Mouse (Mus musculus) fibroblast of lung, adult 2 months (primary cell): ENCODE results near the gene Smg6.

Source experiments
- DNase-seq: peaks from one replicate; pipeline ENCODE4 v3.0.0-alpha.2; 2011; ENCODE audit warnings: low read depth

The Smg6 gene

GRCm38 (mm10) chr11:75047736-75048407 is 122.2 kb downstream of the Smg6 start:
- DNase-seq = no peak

- no peak for DNase-seq
These were observed 123.5 kb downstream of the Smg6 start for GRCm38 (mm10) chr11:75049146-75049545.

- DNase-seq = no peak
These were observed 124.2 kb downstream of the Smg6 start for GRCm38 (mm10) chr11:75049807-75050206.

GRCm38 (mm10) chr11:75051239-75051638 is 125.6 kb downstream of the Smg6 start:
- no peak for DNase-seq

- DNase-seq = peak; percentile 16
These were observed 126.3 kb downstream of the Smg6 start for GRCm38 (mm10) chr11:75051712-75052550.

- peak; percentile 53 for DNase-seq
These were observed 127.4 kb downstream of the Smg6 start for GRCm38 (mm10) chr11:75053020-75053419.

- no peak for DNase-seq
These were observed 128.1 kb downstream of the Smg6 start for GRCm38 (mm10) chr11:75053722-75054121.

GRCm38 (mm10) chr11:75054184-75054877 is 128.7 kb downstream of the Smg6 start:
- peak; percentile 60 for DNase-seq

GRCm38 (mm10) chr11:75054878-75055214 is 129.2 kb downstream of the Smg6 start:
- DNase-seq = no peak

GRCm38 (mm10) chr11:75062650-75063049 is 137.0 kb downstream of the Smg6 start:
- DNase-seq = no peak

GRCm38 (mm10) chr11:75064266-75064665 is 138.6 kb downstream of the Smg6 start:
- DNase-seq = no peak

- no peak for DNase-seq
These were observed 145.7 kb downstream of the Smg6 start for GRCm38 (mm10) chr11:75071352-75071751.

GRCm38 (mm10) chr11:75072932-75073625 is 147.5 kb downstream of the Smg6 start:
- no peak for DNase-seq

GRCm38 (mm10) chr11:75073696-75074095 is 148.1 kb downstream of the Smg6 start:
- DNase-seq = no peak

- DNase-seq = no peak
These were observed 148.9 kb downstream of the Smg6 start for GRCm38 (mm10) chr11:75074543-75074942.

GRCm38 (mm10) chr11:75078616-75079015 is 153.0 kb downstream of the Smg6 start:
- DNase-seq = no peak

- DNase-seq = no peak
These were observed 157.4 kb downstream of the Smg6 start for GRCm38 (mm10) chr11:75083031-75083430.

- DNase-seq = no peak
These were observed 166.5 kb downstream of the Smg6 start for GRCm38 (mm10) chr11:75092159-75092558.

- DNase-seq = no peak
These were observed 167.0 kb downstream of the Smg6 start for GRCm38 (mm10) chr11:75092656-75093055.

- no peak for DNase-seq
These were observed 169.1 kb downstream of the Smg6 start for GRCm38 (mm10) chr11:75094759-75095158.

- DNase-seq = no peak
These were observed 177.2 kb downstream of the Smg6 start for GRCm38 (mm10) chr11:75102763-75103339.

- no peak for DNase-seq
These were observed 181.0 kb downstream of the Smg6 start for GRCm38 (mm10) chr11:75106614-75107013.
